Mouse (Mus musculus) cerebellum, postnatal 4 days (tissue): ENCODE measurements around the gene Tas2r105.

Source experiments
- DNase-seq, 2 experiments: peaks; one replicate each; pipeline ENCODE4 v3.0.0; 2022; ENCODE audit warnings: low spot score in 2 of 2, mixed read lengths in 1 of 2

The Tas2r105 gene

GRCm38 (mm10) chr6:131687395-131687794, at the start of gene Tas2r105:
Gene Tas2r105, minus strand, starts transcription at chr6:131687495.
- no peak for DNase-seq

GRCm38 (mm10) chr6:131712803-131713202, 25.5 kb upstream of the Tas2r105 start:
- no peak for DNase-seq

- no peak for DNase-seq
Measured at GRCm38 (mm10) chr6:131689963-131690362, 2.7 kb upstream of the Tas2r105 start, which contains the start of gene Tas2r114. Gene Tas2r114, minus strand, starts transcription at chr6:131690063.

- DNase-seq, result no peak
Measured at GRCm38 (mm10) chr6:131685644-131686043, 1.7 kb downstream of the Tas2r105 start, which contains the start of gene Tas2r104. Gene Tas2r104, minus strand, starts transcription at chr6:131685744.

GRCm38 (mm10) chr6:131678786-131679185, 8.5 kb downstream of the Tas2r105 start, which contains the start of gene Tas2r106:
Gene Tas2r106, minus strand, starts transcription at chr6:131678886.
- no peak for DNase-seq

- no peak for DNase-seq
Measured at GRCm38 (mm10) chr6:131660049-131660448, 27.2 kb downstream of the Tas2r105 start, which contains the start of gene Tas2r107. Gene Tas2r107, minus strand, starts transcription at chr6:131660149.
